Mouse (Mus musculus) heart, adult 2 months (tissue): Measurements from ENCODE around the gene Creb3l2.

Experiments used
- CTCF ChIP-seq: fragments of 200-600 bp; IDR thresholded peaks from 2 replicates; pipeline ENCODE4 v1.8.1; 2022; ENCODE audit warnings: antibody characterized with exemption, mild to moderate bottlenecking, moderate library complexity
- EP300 ChIP-seq: fragments of 200-500 bp; IDR thresholded peaks from 2 replicates; pipeline ENCODE4 v1.6.1; 2011; ENCODE audit warnings: low read depth, low read length, control low read depth; ENCODE audit not compliant: insufficient read depth
- POLR2A ChIP-seq: fragments of 200-500 bp; IDR thresholded peaks from 2 replicates; pipeline ENCODE4 v1.6.1; 2011; ENCODE audit warnings: mild to moderate bottlenecking, low read depth, low read length, control low read depth; ENCODE audit not compliant: insufficient read depth

DNA sequence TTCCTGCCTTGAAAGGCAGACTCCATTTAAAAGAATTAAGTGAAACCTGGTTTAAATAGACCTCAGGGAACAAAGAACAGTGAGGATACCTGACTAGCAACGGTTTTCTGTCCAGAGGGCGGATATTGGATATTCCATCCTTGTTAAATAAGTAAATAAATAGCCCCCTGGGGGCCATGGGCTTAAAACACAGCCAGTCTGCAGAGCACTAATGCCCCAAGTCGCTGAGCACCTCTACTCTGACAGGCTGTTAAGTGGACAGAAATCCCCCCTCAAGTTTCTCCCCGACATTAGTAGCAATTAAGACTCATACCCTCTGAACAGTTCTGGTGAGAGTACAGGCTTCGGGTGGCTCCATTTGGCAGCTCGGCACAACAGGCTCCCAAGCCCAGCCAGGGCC, 48.7 kb downstream of the Creb3l2 start:
- no peak for TF ChIP-seq CTCF
- no peak for TF ChIP-seq POLR2A
- TF ChIP-seq EP300, result no peak
